Mouse (Mus musculus): ENCODE data around the gene Gm42674. TPM values are rescaled to one million over a fixed set of nuclear protein-coding genes. Genes with fewer than 3 reads are reported as not detected.

The Gm42674 gene
- polyA plus RNA-seq, 1 experiment from 2014 or later: not detected

DNA sequence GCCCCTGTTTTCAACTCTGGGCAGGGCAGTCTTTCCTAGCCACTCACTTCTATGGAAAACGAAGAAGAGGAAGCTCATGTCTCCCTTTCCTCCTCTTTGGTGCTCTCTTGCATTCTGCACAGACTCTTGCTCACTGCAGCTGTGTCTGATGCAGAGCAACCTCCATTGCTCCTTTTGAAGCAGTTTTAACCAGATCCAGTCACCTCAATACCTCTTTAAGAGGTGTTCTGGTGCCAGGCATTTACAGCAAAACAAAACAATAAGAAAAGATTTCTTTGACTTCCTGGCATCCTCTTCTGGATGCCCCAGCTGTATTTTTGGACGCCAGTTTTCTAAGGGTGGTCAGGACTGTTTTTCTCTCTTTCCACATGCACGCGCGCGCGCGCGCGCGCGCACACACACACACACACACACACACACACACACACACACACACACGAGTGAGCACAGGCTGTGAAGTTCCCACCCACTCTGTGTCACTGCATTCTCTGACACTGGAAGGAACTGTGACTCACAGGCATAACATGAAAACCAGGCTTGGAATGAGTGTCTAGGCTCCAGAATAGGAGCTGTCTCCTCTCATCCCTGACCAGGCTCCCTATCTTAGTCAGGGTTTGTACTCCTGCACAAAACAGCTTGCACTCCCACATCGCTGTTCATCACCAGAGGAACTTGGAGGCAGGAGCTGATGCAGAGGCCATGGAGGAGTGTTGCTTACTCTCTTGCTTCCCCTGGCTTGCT is 14.2 kb upstream of the Gm42674 start:
- Histone ChIP-seq H3K27ac (replicated peaks in 1 of 2; ENCODE audit: control insufficient read depth in 1 of 2, insufficient read depth in 1 of 2, low read depth in 2 of 2, low read length in 2 of 2) (0 out of 4 replicates have a peak overlapping the region, but pooled peaks of 1 of the 2 experiments have one; percentile 4), H3K27me3 (ENCODE audit: control insufficient read depth, insufficient read depth, low read length) (no peaks in the 10 kb centered on the region), H3K4me3 (ENCODE audit: control insufficient read depth in 1 of 2, insufficient read depth in 1 of 2, low read depth in 1 of 2, low read length in 2 of 2) (no peak overlapping the region), H3K4me1 (ENCODE audit: control insufficient read depth in 2 of 2, insufficient read depth in 2 of 2, low read length in 2 of 2) (peaks cover 5 to 9% of the 10 kb centered on the region in 2 experiments), H3K9me3 (ENCODE audit: control insufficient read depth, low read length) (no peaks in the 10 kb centered on the region), H3K36me3 (ENCODE audit: control insufficient read depth, insufficient read depth, low read length) (no peaks in the 10 kb centered on the region), H3K9ac (ENCODE audit: low read length) (no peak overlapping the region), H3K4me2 (ENCODE audit: low read length) (no peak overlapping the region)
- WGBS: 78% methylated on average over 14 of the region's 14 CpGs
- ATAC-seq (ENCODE audit: insufficient number of reproducible peaks, insufficient read depth, low FRiP score, low read depth): no peak; the same call in 1 of the 2 replicates

DNA sequence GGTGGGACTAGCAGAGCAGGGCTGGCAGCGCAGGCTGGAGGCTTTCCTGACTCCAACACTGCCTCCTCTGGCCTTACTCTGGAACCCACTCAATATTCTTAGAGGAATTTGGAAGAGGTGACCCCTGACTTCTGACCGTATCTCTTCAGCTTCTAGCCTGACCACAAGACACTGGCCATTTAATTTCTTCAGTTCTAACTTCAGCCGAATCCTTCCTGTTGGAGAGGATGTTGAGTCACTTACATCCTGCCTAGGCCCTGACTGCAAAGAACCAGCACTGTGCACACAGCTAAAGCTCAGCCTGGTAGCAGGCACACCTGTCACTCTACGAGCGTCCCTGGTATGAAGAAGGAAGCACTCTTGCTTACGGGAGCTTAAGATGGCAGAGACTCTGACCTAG is 12.3 kb upstream of the Gm42674 start:
- no peaks in the 10 kb centered on the region for H3K36me3 ChIP-seq (ENCODE audit: control insufficient read depth, insufficient read depth, low read length)
- H3K9ac ChIP-seq (ENCODE audit: low read length): no peak overlapping the region
- ATAC-seq (ENCODE audit: insufficient number of reproducible peaks, insufficient read depth, low FRiP score, low read depth): no peak
- peaks cover 0 to 5% of the 10 kb centered on the region in 2 experiments; a peak in 2 of 4 replicates for H3K4me1 ChIP-seq (ENCODE audit: control insufficient read depth in 2 of 2, insufficient read depth in 2 of 2, low read length in 2 of 2)
- H3K27me3 ChIP-seq (ENCODE audit: control insufficient read depth, insufficient read depth, low read length): no peaks in the 10 kb centered on the region
- WGBS: 69% methylated on average over 6 of the region's 6 CpGs
- H3K27ac ChIP-seq (replicated peaks in 1 of 2; ENCODE audit: control insufficient read depth in 1 of 2, insufficient read depth in 1 of 2, low read depth in 2 of 2, low read length in 2 of 2): no peak overlapping the region
- H3K9me3 ChIP-seq (ENCODE audit: control insufficient read depth, low read length): no peaks in the 10 kb centered on the region
- H3K4me2 ChIP-seq (ENCODE audit: low read length): no peak overlapping the region
- H3K4me3 ChIP-seq (ENCODE audit: control insufficient read depth in 1 of 2, insufficient read depth in 1 of 2, low read depth in 1 of 2, low read length in 2 of 2): no peak overlapping the region

- ATAC-seq (ENCODE audit: insufficient number of reproducible peaks, insufficient read depth, low FRiP score, low read depth): no peak
- no peak within 1 kb of the TSS for H3K4me3 ChIP-seq (ENCODE audit: control insufficient read depth in 1 of 2, insufficient read depth in 1 of 2, low read depth in 1 of 2, low read length in 2 of 2)
These were observed 11.8 kb upstream of the Gm42674 start, which contains the start of gene S100a2 for GRCm38 (mm10) chr3:90589947-90590346. S100a2 (plus strand) TSS chr3:90590247.

GRCm38 (mm10) chr3:90594466-90594865 is 7.2 kb upstream of the Gm42674 start:
- no peak for ATAC-seq (ENCODE audit: insufficient number of reproducible peaks, insufficient read depth, low FRiP score, low read depth)
- WGBS: 62% methylated on average over 1 of the region's 1 CpGs
- no peak overlapping the region for H3K4me3 ChIP-seq (ENCODE audit: control insufficient read depth in 1 of 2, insufficient read depth in 1 of 2, low read depth in 1 of 2, low read length in 2 of 2)
- H3K27ac ChIP-seq (replicated peaks in 1 of 2; ENCODE audit: control insufficient read depth in 1 of 2, insufficient read depth in 1 of 2, low read depth in 2 of 2, low read length in 2 of 2): no peak overlapping the region
- no peaks in the 10 kb centered on the region for H3K36me3 ChIP-seq (ENCODE audit: control insufficient read depth, insufficient read depth, low read length)
- H3K4me1 ChIP-seq (ENCODE audit: control insufficient read depth in 2 of 2, insufficient read depth in 2 of 2, low read length in 2 of 2): peaks cover 0 to 3% of the 10 kb centered on the region in 2 experiments; a peak in 1 of 4 replicates
- no peak overlapping the region for H3K9ac ChIP-seq (ENCODE audit: low read length)
- no peaks in the 10 kb centered on the region for H3K27me3 ChIP-seq (ENCODE audit: control insufficient read depth, insufficient read depth, low read length)
- no peak overlapping the region for H3K4me2 ChIP-seq (ENCODE audit: low read length)
- H3K9me3 ChIP-seq (ENCODE audit: control insufficient read depth, low read length): no peaks in the 10 kb centered on the region

More at GRCm38 (mm10) chr3:90589947-90590346, 11.8 kb upstream of the Gm42674 start, which contains the start of gene S100a2:
- 73% methylated on average over 8 of the region's 8 CpGs for WGBS
- H3K4me1 ChIP-seq (ENCODE audit: control insufficient read depth in 2 of 2, insufficient read depth in 2 of 2, low read length in 2 of 2): peaks cover 0 to 5% of the 10 kb centered on the region in 2 experiments; a peak in 2 of 4 replicates
- H3K27me3 ChIP-seq (ENCODE audit: control insufficient read depth, insufficient read depth, low read length): no peaks in the 10 kb centered on the region
- no peak within 1 kb of the TSS for H3K4me2 ChIP-seq (ENCODE audit: low read length)
- H3K36me3 ChIP-seq (ENCODE audit: control insufficient read depth, insufficient read depth, low read length): no peaks in the 10 kb centered on the region
- H3K27ac ChIP-seq (replicated peaks in 1 of 2; ENCODE audit: control insufficient read depth in 1 of 2, insufficient read depth in 1 of 2, low read depth in 2 of 2, low read length in 2 of 2): no peak within 1 kb of the TSS
- H3K9me3 ChIP-seq (ENCODE audit: control insufficient read depth, low read length): no peaks in the 10 kb centered on the region
- H3K9ac ChIP-seq (ENCODE audit: low read length): no peak within 1 kb of the TSS

GRCm38 (mm10) chr3:90595556-90595955 is 6.1 kb upstream of the Gm42674 start:
- ATAC-seq (ENCODE audit: insufficient number of reproducible peaks, insufficient read depth, low FRiP score, low read depth): no peak
- Histone ChIP-seq H3K4me2 (ENCODE audit: low read length) (no peak overlapping the region), H3K27me3 (ENCODE audit: control insufficient read depth, insufficient read depth, low read length) (no peaks in the 10 kb centered on the region), H3K9ac (ENCODE audit: low read length) (no peak overlapping the region), H3K4me1 (ENCODE audit: control insufficient read depth in 2 of 2, insufficient read depth in 2 of 2, low read length in 2 of 2) (peaks cover 0 to 6% of the 10 kb centered on the region in 2 experiments; a peak in 1 of 4 replicates), H3K4me3 (ENCODE audit: control insufficient read depth in 1 of 2, insufficient read depth in 1 of 2, low read depth in 1 of 2, low read length in 2 of 2) (no peak overlapping the region), H3K9me3 (ENCODE audit: control insufficient read depth, low read length) (no peaks in the 10 kb centered on the region), H3K36me3 (ENCODE audit: control insufficient read depth, insufficient read depth, low read length) (no peaks in the 10 kb centered on the region), H3K27ac (replicated peaks in 1 of 2; ENCODE audit: control insufficient read depth in 1 of 2, insufficient read depth in 1 of 2, low read depth in 2 of 2, low read length in 2 of 2) (no peak overlapping the region)
- 55% methylated on average over 5 of the region's 5 CpGs for WGBS

GRCm38 (mm10) chr3:90596810-90597209 is 4.9 kb upstream of the Gm42674 start:
- H3K36me3 ChIP-seq (ENCODE audit: control insufficient read depth, insufficient read depth, low read length): no peaks in the 10 kb centered on the region
- no peak overlapping the region for H3K4me2 ChIP-seq (ENCODE audit: low read length)
- H3K27me3 ChIP-seq (ENCODE audit: control insufficient read depth, insufficient read depth, low read length): no peaks in the 10 kb centered on the region
- WGBS: 84% methylated on average over 6 of the region's 6 CpGs
- no peaks in the 10 kb centered on the region for H3K9me3 ChIP-seq (ENCODE audit: control insufficient read depth, low read length)
- H3K27ac ChIP-seq (replicated peaks in 1 of 2; ENCODE audit: control insufficient read depth in 1 of 2, insufficient read depth in 1 of 2, low read depth in 2 of 2, low read length in 2 of 2): no peak overlapping the region
- H3K4me3 ChIP-seq (ENCODE audit: control insufficient read depth in 1 of 2, insufficient read depth in 1 of 2, low read depth in 1 of 2, low read length in 2 of 2): no peak overlapping the region
- peaks cover 0 to 6% of the 10 kb centered on the region in 2 experiments; a peak in 1 of 4 replicates for H3K4me1 ChIP-seq (ENCODE audit: control insufficient read depth in 2 of 2, insufficient read depth in 2 of 2, low read length in 2 of 2)
- ATAC-seq (ENCODE audit: insufficient number of reproducible peaks, insufficient read depth, low FRiP score, low read depth): no peak
- no peak overlapping the region for H3K9ac ChIP-seq (ENCODE audit: low read length)

DNA sequence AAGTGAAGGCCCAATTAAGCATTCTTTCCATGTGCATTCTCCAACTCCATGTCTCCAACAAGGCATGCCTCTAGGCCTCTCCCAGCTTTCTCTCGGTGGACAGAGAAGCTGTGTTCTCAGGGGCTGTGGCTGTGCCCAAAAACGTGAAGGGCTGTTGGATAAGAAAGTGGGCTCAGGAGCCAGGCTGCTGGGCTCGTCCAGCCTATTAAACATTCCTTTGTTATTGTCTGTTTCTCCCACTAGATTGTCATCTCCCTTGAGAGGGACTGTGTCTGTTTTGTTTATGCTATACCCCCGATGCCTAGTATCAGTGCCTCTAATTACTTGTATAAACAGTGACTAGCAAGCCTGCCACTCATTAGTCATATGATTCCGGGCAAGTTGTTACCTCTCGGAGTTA is 4.0 kb upstream of the Gm42674 start:
- Histone ChIP-seq H3K9ac (ENCODE audit: low read length) (no peak overlapping the region), H3K9me3 (ENCODE audit: control insufficient read depth, low read length) (no peaks in the 10 kb centered on the region), H3K4me3 (ENCODE audit: control insufficient read depth in 1 of 2, insufficient read depth in 1 of 2, low read depth in 1 of 2, low read length in 2 of 2) (no peak overlapping the region), H3K4me2 (ENCODE audit: low read length) (no peak overlapping the region), H3K4me1 (ENCODE audit: control insufficient read depth in 2 of 2, insufficient read depth in 2 of 2, low read length in 2 of 2) (peaks cover 0 to 6% of the 10 kb centered on the region in 2 experiments; a peak in 1 of 4 replicates), H3K27me3 (ENCODE audit: control insufficient read depth, insufficient read depth, low read length) (no peaks in the 10 kb centered on the region), H3K36me3 (ENCODE audit: control insufficient read depth, insufficient read depth, low read length) (no peaks in the 10 kb centered on the region), H3K27ac (replicated peaks in 1 of 2; ENCODE audit: control insufficient read depth in 1 of 2, insufficient read depth in 1 of 2, low read depth in 2 of 2, low read length in 2 of 2) (no peak overlapping the region)
- 43% methylated on average over 6 of the region's 6 CpGs for WGBS
- no peak for ATAC-seq (ENCODE audit: insufficient number of reproducible peaks, insufficient read depth, low FRiP score, low read depth)

Measured in heart, embryonic 14.5 days (tissue).